Mouse (Mus musculus): Measurements from ENCODE around the gene Eef1akmt3. TPM values are rescaled to one million over a fixed set of nuclear protein-coding genes. Genes with fewer than 3 reads are reported as not detected.

Eef1akmt3 gene
- 1.2 and 1.6 TPM in 2 replicates for polyA plus RNA-seq (2012; rRNA removed)

DNA sequence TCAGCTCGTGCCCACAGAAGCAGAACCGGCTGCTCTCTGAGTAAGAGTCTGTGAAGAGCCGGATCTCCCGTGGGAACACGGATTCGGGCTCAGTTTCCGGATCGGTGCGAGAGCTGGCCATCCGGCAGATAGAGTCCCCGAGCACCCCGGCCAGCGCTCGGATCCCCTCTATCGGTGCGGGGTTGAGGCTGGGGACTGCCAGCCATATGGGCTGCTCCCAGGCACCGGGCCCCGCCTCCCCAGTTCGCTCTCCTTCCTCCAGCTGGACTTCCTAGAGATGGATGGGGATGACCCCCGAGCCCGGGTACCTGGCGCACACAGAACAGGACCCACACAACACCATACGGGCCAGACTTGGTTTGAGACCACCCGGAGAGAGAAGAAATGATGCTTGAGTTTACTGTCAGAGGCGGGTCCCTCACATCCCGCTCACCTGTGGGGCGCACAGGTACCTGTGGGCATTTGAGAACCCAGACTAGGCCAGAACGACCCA lies at the start of gene Eef1akmt3, which contains the start of gene Mettl1:
Gene Eef1akmt3, minus strand, starts transcription at position 240 of the 493 bp plus-strand sequence.
Gene Mettl1, plus strand, starts transcription at position 141 of the 493 bp plus-strand sequence.

DNA sequence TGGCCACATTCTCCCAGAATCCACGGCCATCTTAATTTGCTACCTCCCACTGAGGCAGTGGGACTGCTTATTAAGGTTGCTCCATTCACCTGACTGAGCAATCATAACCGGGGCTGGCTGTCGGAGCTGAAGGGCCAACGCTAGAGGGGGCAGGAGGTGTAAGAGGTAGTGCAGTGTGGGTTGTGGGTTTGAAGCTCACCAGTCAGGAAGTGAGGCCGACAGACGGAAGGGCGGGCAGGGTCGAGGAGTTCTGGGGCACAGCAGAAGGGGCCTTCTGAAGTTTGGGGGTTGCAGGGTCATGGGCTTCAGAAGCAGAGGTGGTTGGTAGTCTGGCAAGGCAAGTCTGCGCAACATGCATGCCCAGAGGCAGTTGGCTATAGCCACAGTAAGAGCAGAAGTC lies 33.8 kb upstream of the Eef1akmt3 start, which contains the start of gene Agap2:
Gene Agap2, plus strand, starts transcription at position 205 of the 400 bp plus-strand sequence.

DNA sequence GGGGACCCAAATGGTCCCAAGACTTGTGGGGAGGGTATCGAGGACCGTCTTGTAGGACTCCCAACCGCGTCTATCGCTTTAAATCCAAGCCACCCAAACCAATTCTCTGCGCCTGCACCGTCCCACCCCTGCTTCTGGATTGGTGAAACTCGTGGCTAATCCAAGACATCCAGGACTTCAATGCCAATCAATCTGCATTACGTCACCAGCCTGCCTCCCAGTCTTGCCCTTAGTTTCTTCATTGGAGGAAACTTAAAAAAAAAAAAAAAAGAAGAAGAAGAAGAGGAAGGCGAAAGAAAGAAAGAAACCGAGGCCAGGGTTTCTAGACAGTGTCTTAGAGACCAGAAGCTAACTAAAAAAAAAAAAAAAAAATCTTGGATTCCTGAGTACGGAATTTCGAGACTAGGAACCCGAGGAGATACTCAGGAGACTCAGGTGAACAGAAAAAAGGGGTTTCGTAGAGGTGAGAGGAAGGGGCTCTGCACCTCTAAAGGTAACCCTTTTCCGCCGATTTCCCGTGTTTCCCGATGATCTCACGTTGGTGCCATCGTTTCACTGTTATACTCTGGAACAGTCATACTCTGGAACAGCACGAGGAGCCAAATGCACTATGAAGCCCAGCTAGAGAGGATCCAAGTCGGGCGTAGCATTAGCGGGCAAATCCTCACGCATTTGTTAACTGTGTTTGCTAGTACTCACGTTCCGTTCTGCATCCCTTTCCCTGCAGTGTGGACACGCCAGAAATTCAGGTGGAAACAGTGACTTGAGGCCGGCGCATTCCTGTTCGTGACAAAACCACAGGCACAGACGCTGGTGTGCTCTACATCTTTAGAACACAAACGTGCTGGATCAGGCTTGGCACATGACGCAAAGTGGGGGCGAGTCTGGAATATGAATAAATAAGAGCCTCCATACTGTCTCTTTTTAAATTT lies 29.1 kb upstream of the Eef1akmt3 start, which contains the start of gene Tspan31:
Gene Tspan31, minus strand, starts transcription at position 75 of the 932 bp plus-strand sequence.

DNA sequence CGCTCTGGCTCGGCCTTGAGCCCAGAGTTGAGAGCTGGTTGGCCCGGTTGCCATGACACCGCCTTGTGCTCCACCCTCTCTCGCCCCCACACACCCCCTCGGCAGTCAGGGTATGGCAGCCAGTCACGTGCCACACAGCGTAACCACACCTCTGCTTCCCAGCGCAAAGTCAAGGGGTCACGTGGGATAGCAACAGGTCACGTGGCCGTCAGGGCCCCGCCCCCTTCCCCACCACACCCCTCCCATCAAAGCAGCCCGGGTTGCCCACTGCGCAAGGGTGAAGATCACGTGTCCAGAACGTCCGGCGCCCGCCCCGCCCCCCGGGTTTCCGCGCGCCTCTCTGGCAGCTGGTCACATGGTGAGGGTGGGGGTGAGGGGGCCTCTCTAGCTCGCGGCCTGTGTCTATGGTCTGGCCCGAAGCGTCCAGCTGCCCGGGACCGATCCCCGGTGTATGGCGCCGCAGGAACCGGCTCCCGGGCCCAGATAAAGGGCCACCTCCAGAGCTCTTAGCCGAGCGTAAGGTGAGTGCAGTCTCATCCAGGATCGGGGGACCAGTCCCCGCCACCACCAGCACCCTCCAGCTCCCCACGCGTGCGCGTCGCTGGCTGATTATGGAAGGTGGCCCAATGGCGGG lies 22.0 kb upstream of the Eef1akmt3 start, which contains the start of gene Cdk4:
Gene Cdk4, plus strand, starts transcription at position 296 of the 634 bp plus-strand sequence.

DNA sequence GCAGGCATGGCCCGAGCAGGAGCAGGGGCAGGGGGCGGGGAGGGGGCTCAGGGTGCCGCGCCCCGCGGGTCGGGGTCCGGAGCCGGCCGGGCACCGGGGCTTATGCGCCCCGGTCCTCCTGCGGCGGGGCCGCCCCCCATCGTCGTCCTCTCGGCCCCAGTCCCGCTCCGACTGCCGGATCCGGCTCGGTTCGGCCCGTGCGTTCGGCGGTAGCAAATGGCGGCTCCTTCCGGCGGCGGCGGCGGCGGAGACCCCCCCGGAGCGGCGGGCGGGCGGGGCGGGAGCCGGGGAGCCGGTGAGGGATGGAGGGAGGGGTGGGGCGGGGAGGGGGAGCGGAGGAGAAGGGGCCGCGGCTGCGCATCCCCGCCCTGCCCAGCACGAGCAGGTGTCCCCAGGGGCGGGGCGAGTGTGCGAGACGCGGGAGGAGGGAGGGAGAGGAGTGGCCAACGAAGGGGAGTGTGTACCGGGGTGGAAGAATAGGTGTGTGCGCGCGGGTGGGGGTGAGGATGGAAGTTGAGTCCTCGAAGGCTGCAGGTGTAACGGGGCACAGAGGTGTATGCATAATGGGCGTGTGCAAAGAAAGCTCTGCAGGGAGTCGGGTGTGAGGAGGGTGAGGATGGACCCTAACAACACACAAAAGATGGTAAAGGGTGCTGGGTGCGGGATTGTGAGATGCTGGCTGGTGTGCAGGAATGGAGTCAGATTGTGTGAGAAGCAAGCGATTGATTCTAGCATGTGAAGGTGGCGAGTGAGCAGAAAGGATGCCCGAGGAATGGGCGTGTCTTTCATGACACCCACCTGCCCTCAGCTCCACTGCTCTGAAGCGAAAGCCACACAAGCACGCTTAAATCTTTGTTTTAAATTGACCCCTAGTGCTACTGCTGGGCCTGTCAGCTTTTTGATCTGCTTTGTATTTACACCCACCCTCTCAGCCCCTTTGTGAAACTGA lies 18.9 kb upstream of the Eef1akmt3 start, which contains the start of gene March9:
Gene March9, minus strand, starts transcription at position 217 of the 949 bp plus-strand sequence.

DNA sequence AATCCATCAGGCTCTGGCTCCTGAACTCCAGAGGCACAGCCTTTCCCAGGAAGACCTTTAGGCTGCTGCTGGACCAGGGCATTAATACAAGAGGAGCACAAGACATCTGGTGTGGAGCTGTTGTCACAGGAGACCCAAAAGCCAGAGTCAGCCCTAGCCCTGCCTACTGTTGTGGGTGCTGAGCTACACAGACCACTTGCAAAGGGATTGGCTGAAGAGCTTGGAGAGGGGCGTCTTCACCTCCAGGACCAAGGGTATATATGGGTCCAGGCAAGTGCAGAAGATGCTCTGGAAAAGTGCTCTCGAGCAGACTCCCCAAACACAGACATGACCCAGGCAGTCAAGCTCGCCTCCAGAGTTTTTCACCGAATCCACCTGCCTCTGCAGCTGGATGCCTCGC lies 6.6 kb upstream of the Eef1akmt3 start, which contains the start of gene Cyp27b1:
Gene Cyp27b1, plus strand, starts transcription at position 297 of the 400 bp plus-strand sequence.

DNA sequence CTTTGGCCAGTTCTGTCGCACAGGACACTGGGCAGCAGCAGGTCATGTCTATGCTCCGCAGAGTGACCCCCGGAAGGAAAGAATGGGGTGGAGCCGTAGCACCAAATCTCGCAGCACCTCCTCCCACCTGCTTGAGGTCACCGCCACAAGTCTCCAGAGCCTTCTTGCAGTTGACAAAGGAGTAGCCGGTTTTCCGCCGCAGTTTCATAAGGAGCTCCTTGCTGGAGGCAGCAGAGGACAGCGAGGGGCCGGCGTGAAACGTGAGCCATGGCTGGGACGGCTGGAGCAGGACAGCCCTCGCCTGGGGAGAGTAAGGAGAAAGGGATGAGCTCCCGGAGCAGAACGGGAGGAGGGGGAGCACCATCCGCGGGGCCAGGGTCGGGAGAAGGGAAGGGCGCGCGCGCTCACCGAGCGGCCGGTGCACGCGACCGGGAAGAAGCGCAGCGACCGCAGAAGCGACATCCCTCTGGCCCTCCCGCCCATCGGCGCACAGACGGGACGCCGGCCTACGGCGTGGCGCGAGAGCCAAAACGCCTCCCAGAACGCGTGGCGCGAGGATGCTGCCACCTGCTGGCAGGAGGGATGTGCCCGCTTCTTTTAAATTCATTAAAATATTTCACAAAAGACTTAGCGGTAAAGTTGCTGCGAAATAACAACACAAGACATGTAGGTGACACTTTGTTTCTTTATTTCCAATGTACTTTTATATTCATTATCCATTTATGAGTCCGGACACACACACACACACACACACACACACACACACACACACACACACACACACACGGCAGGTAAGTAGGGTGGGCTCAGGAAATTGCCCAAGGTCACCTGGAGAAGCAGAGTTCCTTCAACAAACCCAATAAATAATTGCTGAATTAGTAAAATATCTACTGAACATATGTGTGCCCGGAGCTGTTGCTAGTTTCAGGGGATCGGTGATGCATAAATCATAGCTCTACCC lies 10.7 kb downstream of the Eef1akmt3 start, which contains the start of gene Tsfm:
Gene Tsfm, minus strand, starts transcription at position 505 of the 961 bp plus-strand sequence.

DNA sequence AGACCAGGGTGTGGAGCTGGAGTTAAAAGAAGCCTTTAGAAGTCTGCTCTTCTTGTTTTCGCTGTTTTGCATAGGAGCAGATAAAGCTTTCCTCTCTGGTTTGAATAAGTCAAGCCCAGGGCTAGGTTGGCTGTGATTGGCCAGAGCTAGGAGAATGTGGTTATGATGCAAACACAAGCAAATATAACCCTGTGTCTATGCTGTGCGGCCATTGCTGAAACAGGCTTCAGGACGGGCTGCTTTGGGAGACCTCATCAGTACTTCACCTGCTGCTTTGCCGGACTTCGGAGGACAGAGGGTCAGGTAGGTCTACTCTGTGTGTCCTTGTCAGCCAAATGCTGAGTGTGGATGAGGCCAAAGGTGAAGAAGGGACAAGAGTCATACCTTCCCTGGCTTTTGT lies 40.8 kb downstream of the Eef1akmt3 start, which contains the start of gene Avil:
Gene Avil, plus strand, starts transcription at position 181 of the 400 bp plus-strand sequence.

Other genes with a start within 250 kb of the Eef1akmt3 start
- gene Atp23, start 140.2 kb downstream of the Eef1akmt3 start, polyA plus RNA-seq (2012; rRNA removed) = 5.9 and 7.4 TPM in 2 replicates
- 136 and 151 TPM in 2 replicates for gene Ctdsp2, start 62.8 kb downstream of the Eef1akmt3 start, polyA plus RNA-seq (2012; rRNA removed)
- 1.1 and 1.5 TPM in 2 replicates for gene Avil, start 40.8 kb downstream of the Eef1akmt3 start, polyA plus RNA-seq (2012; rRNA removed)
- gene Tsfm, start 10.7 kb downstream of the Eef1akmt3 start, polyA plus RNA-seq (2012; rRNA removed) = 42.4 and 43.6 TPM in 2 replicates
- 19.1 and 19.7 TPM in 2 replicates for gene Mettl1, start 99 bp downstream of the Eef1akmt3 start, polyA plus RNA-seq (2012; rRNA removed)
- 0.38 and 0.40 TPM in 2 replicates for gene Cyp27b1, start 6.7 kb upstream of the Eef1akmt3 start, polyA plus RNA-seq (2012; rRNA removed)
- 8.6 and 8.9 TPM in 2 replicates for gene March9, start 18.7 kb upstream of the Eef1akmt3 start, polyA plus RNA-seq (2012; rRNA removed)
- 110 and 125 TPM in 2 replicates for gene Cdk4, start 22.0 kb upstream of the Eef1akmt3 start, polyA plus RNA-seq (2012; rRNA removed)
- gene Tspan31, start 28.8 kb upstream of the Eef1akmt3 start, polyA plus RNA-seq (2012; rRNA removed) = 42.2 and 78.0 TPM in 2 replicates
- 4.7 and 5.9 TPM in 2 replicates for gene Agap2, start 33.8 kb upstream of the Eef1akmt3 start, polyA plus RNA-seq (2012; rRNA removed)
- 79.1 and 84.2 TPM in 2 replicates for gene Os9, start 79.6 kb upstream of the Eef1akmt3 start, polyA plus RNA-seq (2012; rRNA removed)
- 131 and 138 TPM in 2 replicates for gene B4galnt1, start 123.7 kb upstream of the Eef1akmt3 start, polyA plus RNA-seq (2012; rRNA removed)
- gene Slc26a10, start 139.1 kb upstream of the Eef1akmt3 start, polyA plus RNA-seq (2012; rRNA removed) = 1.8 and 5.0 TPM in 2 replicates
- gene Arhgef25, start 148.6 kb upstream of the Eef1akmt3 start, polyA plus RNA-seq (2012; rRNA removed) = 25.9 and 29.4 TPM in 2 replicates
- 80.9 and 90.8 TPM in 2 replicates for gene Dtx3, start 154.2 kb upstream of the Eef1akmt3 start, polyA plus RNA-seq (2012; rRNA removed)
- 40.9 and 52.5 TPM in 2 replicates for gene Pip4k2c, start 170.1 kb upstream of the Eef1akmt3 start, polyA plus RNA-seq (2012; rRNA removed)
- 3.4 and 3.9 TPM in 2 replicates for gene Kif5a, start 221.8 kb upstream of the Eef1akmt3 start, polyA plus RNA-seq (2012; rRNA removed)
- gene Dctn2, start 224.9 kb upstream of the Eef1akmt3 start, polyA plus RNA-seq (2012; rRNA removed) = 177 and 178 TPM in 2 replicates
- 52.1 and 62.9 TPM in 2 replicates for gene Mbd6, start 247.5 kb upstream of the Eef1akmt3 start, polyA plus RNA-seq (2012; rRNA removed)

Data from colon, adult 2 months (tissue).